Comparison of ENCODE assay signal across 26 mouse cellular contexts in the genomic region with DNA sequence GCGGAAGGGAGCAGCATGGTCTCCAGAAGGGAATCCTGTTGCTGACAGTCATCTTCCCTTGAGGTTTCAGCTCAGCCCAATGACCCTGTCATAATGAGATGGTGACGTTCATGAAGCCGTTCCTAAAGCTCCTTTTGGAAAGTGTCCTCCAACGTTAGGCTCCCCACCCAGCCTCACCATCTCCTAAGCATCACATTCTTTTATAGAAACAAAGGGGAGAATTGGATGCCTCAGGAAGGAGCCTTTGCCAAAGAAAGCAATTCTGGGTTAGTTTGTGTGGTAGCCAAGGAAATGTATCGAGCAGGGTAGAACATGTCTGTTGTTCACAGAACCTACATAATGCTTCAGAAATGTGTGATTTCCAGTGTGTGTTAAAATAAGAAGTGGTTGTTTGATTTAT.
DNase-seq lines count a peak whose midpoint lies in the region; ATAC-seq and TF ChIP-seq lines count a peak whose summit lies in the region.
"Had no signal": no experiment of that assay in that cellular context is flagged by ENCODE, and none has a peak within 500 bp of the region (broad histone marks: within the 10 kb centered on the region; RNA-seq: fewer than 3 reads in every experiment).

No protein-coding gene starts in this region.

- no peak for TF ChIP-seq CTCF in forebrain, postnatal 0 days (IDR thresholded peaks at IDR 0.05; ENCODE audit: low read depth)
- no peak for TF ChIP-seq CTCF in layer of hippocampus, adult 2 months (conservative IDR thresholded peaks at IDR 0.05)

- ATAC-seq in forebrain, postnatal 0 days = peak; percentile 40; the same call in 1 of the 2 replicates
- no peak for ATAC-seq in forebrain, embryonic 11.5 days (replicated peaks; ENCODE audit: low FRiP score)
- ATAC-seq: forebrain, embryonic 14.5 days; hindbrain, postnatal 0 days; inflammation-experienced regulatory T-cells, adult 6 months; Patski had no signal

- DNase-seq in forebrain, postnatal 0 days = no peak
- no peak for DNase-seq in forebrain, embryonic 11.5 days (ENCODE audit: low spot score)
- no peak for DNase-seq in layer of hippocampus, adult 2 months (ENCODE audit: low spot score in 2 of 2)
- DNase-seq in layer of hippocampus, postnatal 36 days = no peak
- DNase-seq in Muller cell, postnatal 12 days (ENCODE audit: inconsistent ontology term) = peak; percentile 81
- DNase-seq in telencephalon, adult 2 months (ENCODE audit: low read depth, low spot score) = peak; percentile 80
- no peak for DNase-seq in right cerebral cortex, postnatal 14 days
- DNase-seq: adrenal gland, postnatal 10 days; adrenal gland, postnatal 36 days; cerebellum, adult 11-12 months; cerebellum, adult 8-10 months; cerebellum, postnatal 10 days; cerebellum, postnatal 36 days; gastrocnemius, adult 2 months; gastrocnemius, postnatal 14 days; heart, adult 11 months; heart, postnatal 14 days; heart, postnatal 4 days had no signal

- no peaks in the 10 kb centered on the region for H3K36me3 ChIP-seq in forebrain, postnatal 0 days (ENCODE audit: insufficient read depth)
- H3K36me3 ChIP-seq in forebrain, embryonic 11.5 days (ENCODE audit: control insufficient read depth, insufficient read depth, low read length) = no peaks in the 10 kb centered on the region
- H3K36me3 ChIP-seq: forebrain, embryonic 10.5 days; heart, embryonic 12.5 days; heart, embryonic 15.5 days had no signal

- 55% methylated on average over 5 of the region's 5 CpGs for WGBS in forebrain, postnatal 0 days
- 66% methylated on average over 5 of the region's 5 CpGs for WGBS in forebrain, embryonic 11.5 days

- H3K4me1 ChIP-seq in forebrain, postnatal 0 days (ENCODE audit: insufficient read depth) = peaks cover 4% of the 10 kb centered on the region
- peaks cover 3% of the 10 kb centered on the region for H3K4me1 ChIP-seq in forebrain, embryonic 11.5 days (replicated peaks; ENCODE audit: control insufficient read depth, insufficient read depth, low read length)

- H3K9me3 ChIP-seq in forebrain, postnatal 0 days (ENCODE audit: low read length) = no peaks in the 10 kb centered on the region
- H3K9me3 ChIP-seq in forebrain, embryonic 11.5 days (ENCODE audit: control insufficient read depth, low read length) = no peaks in the 10 kb centered on the region
- H3K9me3 ChIP-seq: forebrain, embryonic 10.5 days; heart, embryonic 12.5 days; heart, embryonic 15.5 days had no signal

- no peak overlapping the region for H3K4me3 ChIP-seq in forebrain, postnatal 0 days (ENCODE audit: low read depth, low read length)
- H3K4me3 ChIP-seq in forebrain, embryonic 11.5 days (ENCODE audit: low read depth, low read length) = no peak overlapping the region
- no peak overlapping the region for H3K4me3 ChIP-seq in layer of hippocampus, adult 2 months
- H3K4me3 ChIP-seq: forebrain, embryonic 10.5 days; gastrocnemius, adult 2 months; heart, embryonic 12.5 days; heart, embryonic 15.5 days had no signal

- H3K4me2 ChIP-seq in forebrain, postnatal 0 days (ENCODE audit: low read depth) = no peak overlapping the region
- H3K4me2 ChIP-seq in forebrain, embryonic 11.5 days (ENCODE audit: low read depth, low read length, severe bottlenecking) = no peak overlapping the region
- H3K4me2 ChIP-seq: heart, embryonic 12.5 days; heart, embryonic 15.5 days; hindbrain, embryonic 14.5 days had no signal

- H3K27me3 ChIP-seq in forebrain, postnatal 0 days (ENCODE audit: insufficient read depth, low read length) = no peaks in the 10 kb centered on the region
- no peaks in the 10 kb centered on the region for H3K27me3 ChIP-seq in forebrain, embryonic 11.5 days (ENCODE audit: control insufficient read depth, insufficient read depth, low read length)
- H3K27me3 ChIP-seq: heart, embryonic 12.5 days; heart, embryonic 15.5 days; Patski had no signal

- H3K27ac ChIP-seq in forebrain, postnatal 0 days (ENCODE audit: low read depth, low read length) = no peak overlapping the region
- no peak overlapping the region for H3K27ac ChIP-seq in forebrain, embryonic 11.5 days (ENCODE audit: low read depth, low read length)
- H3K27ac ChIP-seq in layer of hippocampus, adult 2 months = peak overlapping the region; percentile 87
- H3K27ac ChIP-seq: forebrain, embryonic 10.5 days; heart, embryonic 15.5 days; hindbrain, embryonic 14.5 days; hindbrain, postnatal 0 days had no signal

- H3K9ac ChIP-seq in forebrain, postnatal 0 days = no peak overlapping the region
- no peak overlapping the region for H3K9ac ChIP-seq in forebrain, embryonic 11.5 days (ENCODE audit: low read length)
- H3K9ac ChIP-seq: heart, embryonic 12.5 days; heart, embryonic 15.5 days; hindbrain, embryonic 14.5 days had no signal

Comparison
In these comparisons a context has a peak if more than half of its experiments do, and no peak if none do; other contexts are left out.
1. DNase-seq: peak in Muller cell, postnatal 12 days (single experiment) and telencephalon, adult 2 months (single experiment); none in forebrain, postnatal 0 days (single experiment), forebrain, embryonic 11.5 days (single experiment), layer of hippocampus, adult 2 months (0 of 2), layer of hippocampus, postnatal 36 days (0 of 2) and right cerebral cortex, postnatal 14 days (single experiment).